Mouse (Mus musculus): Measurements from ENCODE around the gene Ank.

Ank gene

GRCm38 (mm10) chr15:27496596-27497299, 30.3 kb downstream of the Ank start:
- DNase-seq (ENCODE audit: low spot score), result no peak

DNA sequence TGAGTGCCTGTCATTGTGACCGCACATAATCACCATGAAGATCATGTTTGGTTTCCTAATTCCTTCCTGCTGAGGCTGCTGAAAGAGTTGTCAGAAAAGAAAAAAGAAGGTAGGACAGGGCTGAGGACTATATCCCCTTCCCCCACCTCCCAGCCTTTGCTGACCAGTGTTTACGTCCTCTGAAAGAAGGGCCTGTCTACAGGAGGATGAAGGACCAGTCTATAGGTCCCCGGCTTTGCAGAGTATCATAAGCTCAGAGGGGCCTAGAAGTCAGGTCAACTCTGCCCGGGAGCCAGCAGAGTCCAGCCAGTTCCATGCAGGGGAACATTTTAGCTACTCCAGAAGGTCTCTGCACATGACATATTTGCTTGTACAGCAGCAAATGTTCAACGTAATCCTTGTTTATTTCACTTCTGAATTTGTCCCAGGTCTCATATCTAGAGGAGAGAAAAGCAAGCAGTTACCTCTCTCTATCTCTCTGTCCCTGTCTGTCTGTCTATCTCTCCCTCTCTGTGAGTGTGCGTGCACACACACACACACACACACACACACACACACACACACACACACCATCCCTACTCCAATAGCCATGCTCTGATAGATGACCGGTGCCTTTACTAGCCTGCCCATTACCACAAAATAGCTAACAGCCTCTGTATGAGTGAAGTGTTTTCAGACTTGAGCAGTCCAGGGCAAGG, 31.0 kb downstream of the Ank start:
- no peak for DNase-seq (ENCODE audit: low spot score)

GRCm38 (mm10) chr15:27498078-27498477, 31.6 kb downstream of the Ank start:
- DNase-seq (ENCODE audit: low spot score), result no peak

DNA sequence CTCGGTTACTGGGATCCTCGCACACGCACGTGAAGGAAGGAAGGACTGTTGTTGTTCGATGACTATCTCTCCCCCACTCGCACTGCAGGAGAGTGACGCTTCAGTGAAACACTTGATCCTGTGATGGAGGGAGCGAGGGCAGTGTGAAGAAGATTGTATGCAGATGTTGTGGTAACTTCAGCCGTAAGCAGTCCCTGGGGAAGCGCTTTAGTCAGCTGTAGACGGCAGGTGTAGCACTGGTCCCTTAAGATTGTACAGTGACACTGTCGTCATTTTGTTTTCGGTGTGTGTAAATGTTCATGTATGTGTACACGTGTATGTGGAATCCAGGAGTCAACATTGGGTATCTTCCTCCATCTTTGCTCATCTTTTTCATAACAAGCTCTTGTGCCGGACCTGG, 33.9 kb downstream of the Ank start:
- DNase-seq (ENCODE audit: low spot score), result no peak

DNA sequence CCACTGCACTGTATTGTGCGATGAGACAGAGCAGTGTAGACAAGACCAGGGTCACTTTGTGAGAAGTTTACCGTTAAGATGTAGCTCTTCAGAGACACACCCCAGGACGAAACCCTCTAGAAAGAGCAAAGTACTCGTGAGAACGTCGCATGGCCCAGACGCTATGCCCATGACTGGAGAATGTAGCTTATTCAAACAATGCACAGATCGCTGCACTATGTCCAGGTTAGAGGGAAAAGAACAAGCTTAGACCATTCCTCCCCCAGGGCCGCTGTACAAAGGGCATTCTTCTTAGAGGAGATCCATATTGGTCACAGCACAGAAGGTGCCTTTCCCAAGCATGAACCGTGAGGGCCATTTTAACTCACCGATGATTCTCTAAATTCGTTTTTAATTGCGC, 35.9 kb downstream of the Ank start:
- DNase-seq (ENCODE audit: low spot score), result no peak

- no peak for DNase-seq (ENCODE audit: low spot score)
These were observed 36.7 kb downstream of the Ank start for GRCm38 (mm10) chr15:27503221-27503620.

GRCm38 (mm10) chr15:27503801-27504730, 37.6 kb downstream of the Ank start:
- no peak for DNase-seq (ENCODE audit: low spot score)

DNA sequence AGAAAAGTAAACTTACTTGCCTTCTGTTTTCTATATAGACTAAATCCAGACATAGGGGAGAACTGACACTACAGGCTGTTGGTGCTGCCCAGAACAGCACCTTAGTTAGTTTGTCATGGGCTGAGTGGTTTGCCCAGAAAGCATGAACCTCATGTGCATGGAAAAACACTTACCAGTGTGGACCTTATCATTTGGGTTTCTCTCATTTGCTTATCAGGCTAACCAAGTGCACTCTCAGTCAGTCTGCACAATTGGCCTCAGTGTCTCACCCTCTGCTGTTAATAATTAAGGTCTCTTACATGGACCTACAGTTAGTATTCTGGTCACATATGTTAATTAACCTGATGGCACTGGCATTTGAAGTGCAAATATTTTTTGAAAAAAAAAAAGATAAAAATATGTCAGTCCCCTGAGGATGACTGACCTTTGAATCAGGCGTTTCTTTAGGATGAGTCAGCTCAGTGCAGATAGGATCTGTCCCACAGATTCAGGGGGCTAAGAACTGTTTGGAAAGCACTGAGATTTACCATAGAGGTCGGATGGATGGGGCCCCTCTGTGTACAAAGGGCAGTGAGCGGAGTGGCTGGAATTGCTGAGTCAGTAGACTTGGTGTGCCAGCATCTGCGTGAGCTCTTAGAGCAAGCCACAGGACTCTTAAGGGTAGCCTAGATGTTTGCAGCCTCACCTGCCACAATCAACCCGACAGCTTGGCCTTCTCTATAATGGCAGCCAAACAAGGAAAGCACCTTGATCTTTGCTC, 39.8 kb downstream of the Ank start:
- DNase-seq (ENCODE audit: low spot score), result no peak

- DNase-seq (ENCODE audit: low spot score), result no peak
These were observed 40.6 kb downstream of the Ank start for GRCm38 (mm10) chr15:27506893-27507596.

DNA sequence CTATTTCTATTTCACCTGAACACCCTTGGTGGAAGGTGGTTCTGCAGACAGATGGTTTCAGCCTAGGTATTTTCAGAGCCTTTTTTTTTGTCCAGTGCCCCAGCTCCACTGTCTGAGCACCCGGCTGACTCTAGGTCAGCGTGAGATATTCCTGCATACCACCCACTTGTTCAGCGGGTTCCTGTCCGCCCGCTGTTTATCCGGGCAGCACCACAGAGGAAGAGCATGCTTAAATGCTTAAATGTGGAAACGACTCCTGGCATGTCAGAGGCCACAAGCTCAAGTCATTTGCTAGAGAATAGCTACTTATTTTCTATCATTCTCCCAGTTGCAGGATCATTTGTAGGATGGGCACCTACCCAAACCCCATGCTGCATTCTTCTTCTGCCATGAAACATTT, 41.7 kb downstream of the Ank start:
- no peak for DNase-seq (ENCODE audit: low spot score)

DNA sequence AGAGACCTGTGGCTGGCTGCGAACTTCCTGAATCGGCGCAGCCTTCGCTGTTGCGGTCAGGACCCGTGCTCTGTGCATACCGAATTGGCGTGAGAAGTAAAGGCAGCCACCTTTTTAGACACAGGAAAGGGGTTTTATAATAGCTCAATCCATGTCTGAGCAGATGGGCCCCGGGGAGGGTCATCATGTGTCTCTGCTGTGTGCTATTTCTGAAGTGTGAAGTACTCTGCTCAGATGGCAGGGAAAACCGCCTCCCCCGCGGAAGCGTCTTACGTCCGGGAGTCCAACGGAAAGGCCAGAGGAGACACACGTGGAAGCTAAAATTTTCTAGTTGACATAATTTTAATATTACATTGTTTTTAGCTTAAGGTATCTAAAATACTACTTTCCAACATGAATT, 42.5 kb downstream of the Ank start:
- no peak for DNase-seq (ENCODE audit: low spot score)

DNA sequence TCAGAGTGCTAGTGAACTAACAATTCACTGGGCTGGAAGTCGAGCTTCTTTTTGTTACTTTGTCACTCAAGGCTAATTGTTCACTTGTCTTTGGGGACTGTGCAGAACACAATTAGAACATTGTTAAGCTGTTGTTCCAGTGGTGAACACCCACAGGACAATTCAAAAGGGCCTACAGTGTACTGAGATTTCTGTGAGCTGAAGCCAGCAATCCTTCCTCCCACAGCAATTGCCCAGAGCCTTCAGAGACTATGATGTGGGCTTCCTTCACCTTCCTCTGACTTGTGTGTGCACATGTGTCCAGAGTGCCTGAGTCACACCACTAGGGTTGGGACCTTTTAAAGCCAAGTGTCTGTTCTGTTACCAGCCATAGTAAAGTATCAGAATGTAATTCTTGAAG, 50.5 kb downstream of the Ank start:
- no peak for DNase-seq (ENCODE audit: low spot score)

GRCm38 (mm10) chr15:27518026-27518425, 51.5 kb downstream of the Ank start:
- peak; percentile 22 for DNase-seq (ENCODE audit: low spot score)

- no peak for DNase-seq (ENCODE audit: low spot score)
These were observed 53.4 kb downstream of the Ank start for GRCm38 (mm10) chr15:27519857-27520256.

GRCm38 (mm10) chr15:27525233-27526005, 58.9 kb downstream of the Ank start:
- no peak for DNase-seq (ENCODE audit: low spot score)

GRCm38 (mm10) chr15:27528896-27529295, 62.4 kb downstream of the Ank start:
- no peak for DNase-seq (ENCODE audit: low spot score)

GRCm38 (mm10) chr15:27530023-27530422, 63.5 kb downstream of the Ank start:
- no peak for DNase-seq (ENCODE audit: low spot score)

DNA sequence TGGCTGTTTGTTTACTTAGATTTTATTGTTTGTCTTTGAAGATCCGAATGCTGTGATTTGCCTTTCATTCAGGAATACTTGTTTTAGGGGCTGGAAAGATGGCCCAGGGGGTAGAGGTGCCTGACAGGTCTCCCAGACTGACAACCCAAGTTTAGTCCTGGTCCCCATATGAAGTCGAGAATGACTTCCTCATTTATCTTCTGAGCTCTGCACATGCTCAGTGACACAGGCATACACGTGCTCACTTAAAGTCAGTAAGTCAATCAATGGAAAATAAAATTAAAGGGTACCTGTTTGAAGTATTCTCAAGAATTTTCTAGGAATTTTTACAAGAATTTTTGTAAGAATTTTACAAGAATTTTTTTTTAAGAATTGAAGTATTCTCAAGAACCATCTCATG, 66.6 kb downstream of the Ank start:
- DNase-seq (ENCODE audit: low spot score), result no peak

- no peak for DNase-seq (ENCODE audit: low spot score)
These were observed 69.2 kb downstream of the Ank start for GRCm38 (mm10) chr15:27535681-27536080.

DNA sequence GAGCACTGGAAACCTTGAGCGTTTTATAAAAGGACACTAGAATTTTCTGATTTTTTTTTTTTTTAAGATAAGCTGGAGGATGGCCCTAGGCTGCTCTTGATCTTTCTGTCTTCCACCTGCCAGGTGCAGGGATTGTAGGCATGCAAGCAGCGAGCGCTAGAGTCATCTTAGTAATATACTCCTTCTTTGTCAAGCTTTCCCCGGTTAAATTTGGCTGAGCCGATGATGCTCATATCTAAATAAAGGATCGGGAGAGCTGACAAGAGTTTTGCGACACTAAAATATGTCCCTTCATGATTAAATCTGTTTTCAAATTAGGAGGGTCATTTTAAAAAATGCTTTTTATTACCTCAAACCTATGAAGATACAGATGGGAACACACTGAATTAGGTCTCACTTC, 69.7 kb downstream of the Ank start:
- no peak for DNase-seq (ENCODE audit: low spot score)

GRCm38 (mm10) chr15:27536771-27537170, 70.3 kb downstream of the Ank start:
- no peak for DNase-seq (ENCODE audit: low spot score)

Measured in T-cell, adult 2 months (primary cell).